Mouse (Mus musculus) regulatory T cell (primary cell): Measurements from ENCODE around the gene M1ap.

Source experiments
- in situ Hi-C: fragments of 300-600 bp; cut with MboI, MseI; formaldehyde crosslinking; loops from one replicate; pipeline ENCODE4 v1.15.1; 2025; ENCODE audit warnings: high pct_unique_total_duplicates

The M1ap gene

DNA sequence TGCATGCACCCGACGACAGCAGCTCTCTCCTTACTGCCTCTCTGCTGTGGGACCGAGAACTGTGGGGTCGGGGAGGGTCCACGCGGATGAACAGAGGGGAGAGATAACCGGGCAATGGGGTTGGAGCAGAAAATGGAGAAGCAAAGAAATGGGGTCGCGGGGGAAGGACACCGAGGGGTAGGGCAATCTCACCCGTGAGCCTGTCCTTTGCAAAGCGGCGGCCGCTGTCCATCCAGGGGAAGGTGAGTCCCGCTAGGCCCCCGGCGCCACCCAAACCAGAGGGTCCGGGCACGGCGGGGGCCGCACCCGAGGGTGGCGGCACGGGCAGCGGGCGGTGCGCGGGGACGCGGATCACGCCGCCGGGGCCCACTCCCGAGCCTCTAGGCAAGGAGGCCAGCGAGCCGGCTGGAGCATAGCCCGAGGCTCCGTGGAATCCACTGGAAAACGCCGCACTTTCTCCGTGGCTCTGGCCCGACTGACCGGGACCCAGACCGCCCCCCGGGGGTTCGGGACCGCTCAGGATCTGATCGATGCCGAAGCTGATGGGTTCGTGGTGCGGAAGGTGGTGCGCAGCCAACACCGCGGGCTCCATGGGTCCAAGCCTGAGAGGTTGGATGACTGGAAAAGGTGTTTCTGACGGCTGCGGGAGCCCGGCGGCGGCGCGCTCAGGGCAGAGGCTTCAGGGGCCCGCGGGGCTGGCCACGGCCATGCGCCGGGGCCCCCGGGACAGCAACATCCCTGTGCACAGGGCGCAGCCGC is 123.0 kb downstream of the M1ap start:
- in situ Hi-C loops, result no loop called here

DNA sequence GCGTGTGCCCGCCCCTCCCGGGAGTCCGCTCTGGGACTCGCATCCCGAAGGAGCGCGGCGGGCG is 123.4 kb downstream of the M1ap start, which contains the start of gene Tlx2:
Gene Tlx2 (minus strand): TSS at position 47 of the 64 bp plus-strand sequence.
- in situ Hi-C loops, result no loop called here

DNA sequence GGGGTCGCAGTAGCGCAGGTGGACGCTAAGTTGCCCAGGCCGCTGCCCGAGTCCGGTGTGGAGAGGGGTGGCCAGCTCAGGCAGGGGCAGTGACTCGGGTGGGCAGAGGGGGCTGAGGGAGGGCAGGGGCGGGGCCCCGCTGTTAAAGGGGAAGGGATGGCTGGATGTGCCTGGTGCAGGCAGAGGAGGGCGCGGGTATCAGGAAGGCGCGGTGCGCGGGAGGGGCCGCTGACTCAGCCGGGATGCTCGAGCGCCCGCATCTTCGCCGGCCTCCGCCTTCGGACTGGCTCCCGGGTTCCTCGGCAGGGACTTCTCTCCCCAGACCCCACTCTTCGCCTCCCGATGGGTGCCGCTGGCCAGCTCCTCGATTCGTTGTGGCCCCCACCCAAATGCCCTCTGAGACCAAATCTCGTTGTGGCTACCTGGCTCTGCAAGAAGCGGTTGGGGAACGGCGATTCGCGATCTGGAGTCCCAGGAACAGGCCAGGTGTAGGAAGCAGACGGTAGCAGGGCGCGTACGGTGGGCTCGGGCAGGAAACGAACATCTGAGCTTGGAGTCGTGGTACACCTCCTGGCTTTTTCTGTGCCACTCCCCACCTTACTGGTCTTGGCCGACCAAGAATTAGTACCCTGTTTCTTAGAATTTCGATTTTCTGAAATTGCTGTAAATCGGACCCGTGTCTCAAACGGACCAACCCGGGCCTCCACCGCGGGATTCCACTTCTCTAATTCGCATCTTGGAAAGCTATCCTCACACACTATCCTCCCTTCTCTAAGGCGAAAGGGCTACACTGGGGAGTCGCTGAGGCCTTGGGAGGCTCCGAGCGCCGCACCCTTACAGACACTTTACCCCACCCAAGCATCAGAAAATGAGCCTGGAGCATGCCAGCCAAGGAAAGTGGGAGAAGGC is 123.9 kb downstream of the M1ap start:
- in situ Hi-C loops, result no loop called here

DNA sequence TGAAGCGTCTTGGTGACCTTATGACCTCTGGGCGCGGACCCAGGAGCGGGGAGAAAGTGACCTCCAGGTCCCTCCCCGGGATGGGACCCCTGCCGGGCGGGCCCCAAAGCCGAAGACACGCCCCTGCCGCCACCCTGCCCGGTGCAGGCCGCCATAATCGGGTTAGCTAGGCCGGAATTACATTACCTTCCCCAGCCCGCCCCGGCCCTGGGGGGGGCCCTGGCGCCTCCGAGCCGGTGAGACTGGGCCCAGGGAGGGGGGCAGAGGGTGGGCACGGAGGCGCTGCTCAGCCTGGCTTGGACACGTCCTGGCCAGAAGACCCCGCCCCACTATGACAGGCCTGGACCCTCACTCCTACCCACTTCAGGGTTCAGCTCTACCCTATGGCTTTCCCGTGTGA is 124.5 kb downstream of the M1ap start:
- in situ Hi-C loops, result no loop called here

DNA sequence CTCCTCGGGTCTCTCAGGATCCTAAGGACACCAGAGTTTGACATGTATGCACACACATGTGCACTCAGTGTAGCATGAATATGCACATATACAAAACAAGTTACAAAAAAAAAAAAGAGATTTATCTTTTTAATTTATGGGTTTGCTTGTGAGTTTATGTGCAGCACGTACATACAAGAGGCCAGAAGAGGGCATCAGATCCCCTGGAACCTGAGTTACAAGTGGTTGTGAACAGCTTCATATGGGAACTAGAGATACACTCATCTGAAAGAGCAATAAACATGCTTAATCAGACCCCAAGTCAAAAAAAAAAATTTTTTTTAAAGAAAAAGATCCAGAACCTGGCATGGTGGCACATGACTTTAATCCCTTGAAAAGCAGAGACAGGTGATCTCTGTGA is 128.3 kb downstream of the M1ap start:
- in situ Hi-C loops, result no loop called here

DNA sequence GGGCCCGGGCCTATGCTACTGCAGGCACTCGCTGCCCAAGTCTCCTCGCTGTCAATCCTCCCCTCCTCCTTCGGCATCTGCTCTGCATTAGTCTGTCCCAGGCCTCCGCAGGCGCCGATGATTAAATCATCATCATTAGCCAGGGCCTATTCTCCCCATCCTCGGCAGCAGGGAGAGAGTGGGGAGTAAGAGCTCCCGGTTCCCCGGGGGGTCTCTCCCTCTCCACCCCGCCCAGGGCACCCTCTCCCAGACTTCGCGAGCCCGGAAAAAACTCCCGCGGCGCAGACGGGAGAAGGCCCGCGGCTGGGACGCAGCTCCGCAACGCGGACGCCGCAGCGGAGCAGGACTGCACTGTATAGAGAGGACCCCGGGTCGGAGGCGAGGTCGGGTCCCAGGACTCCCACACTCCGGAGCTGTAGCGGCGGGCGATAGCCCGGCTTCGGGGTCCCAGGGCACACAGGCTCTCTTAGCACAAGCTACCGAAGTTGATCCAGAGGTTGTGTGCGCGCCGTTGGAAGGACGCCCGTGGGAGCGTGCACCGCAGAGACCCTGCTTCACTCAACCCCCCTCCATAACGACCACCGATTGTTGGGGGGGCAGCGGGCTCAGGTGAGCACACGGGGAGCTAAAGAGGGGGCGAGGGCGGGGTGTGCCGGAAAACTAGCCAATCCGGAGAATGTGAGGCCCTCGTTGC is 131.1 kb downstream of the M1ap start, which contains the start of gene Pcgf1:
Gene Pcgf1 (plus strand): TSS at position 240 of the 694 bp plus-strand sequence.
- in situ Hi-C loops, result no loop called here

DNA sequence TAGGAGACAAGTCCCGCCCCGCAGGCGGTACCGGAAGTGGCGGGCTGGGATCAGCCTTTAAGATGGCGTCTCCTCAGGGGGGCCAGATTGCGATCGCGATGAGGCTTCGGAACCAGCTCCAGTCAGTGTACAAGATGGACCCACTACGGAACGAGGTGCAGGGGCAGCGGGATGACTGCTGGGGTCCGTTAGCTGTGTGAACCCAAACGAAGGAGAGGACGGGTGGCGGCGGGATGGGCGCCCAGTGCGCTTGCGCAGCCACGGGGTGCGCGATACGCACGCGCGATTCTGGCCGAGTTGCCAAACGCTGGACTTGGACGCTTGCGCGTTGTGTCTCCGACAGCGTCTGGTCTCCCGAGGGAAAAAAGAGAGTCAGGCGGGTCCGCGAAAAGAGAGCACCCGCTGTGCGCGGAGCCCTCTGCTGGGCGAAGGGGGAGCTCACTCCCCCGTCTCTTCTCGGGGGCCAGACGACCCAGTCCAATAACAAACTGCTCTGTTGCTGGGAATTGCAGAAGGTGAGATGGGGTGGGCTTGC is 131.7 kb downstream of the M1ap start:
- in situ Hi-C loops, result no loop called here
